Mouse (Mus musculus): Measurements from ENCODE around the gene Hoxd12.

GRCm38 (mm10) chr2:74676376-74677052 is 1.7 kb downstream of the Hoxd12 start:
- TF ChIP-seq GATA1 (IDR thresholded peaks at IDR 0.05; ENCODE audit: low read length) (no peak), TAL1 (IDR thresholded peaks at IDR 0.05; ENCODE audit: low read length) (no peak)

Measured in erythroblast, embryonic 14.5 days (primary cell).